Mouse (Mus musculus) embryo, embryonic 9.5 days (tissue): ENCODE results near the gene Mrps9.
A peak's percentile ranks its signal among the peaks of the same experiment; 100 is the strongest.
"Not testable (repeated sequence)": the region's sequence is repeated elsewhere in the genome, so short reads cannot be mapped to it uniquely, and the experiment has no call there.

ENCODE experiments used
- DNase-seq: peaks from one replicate; pipeline ENCODE4 v3.0.0-alpha.2; 2017; ENCODE audit errors: extremely low spot score

The Mrps9 gene

DNA sequence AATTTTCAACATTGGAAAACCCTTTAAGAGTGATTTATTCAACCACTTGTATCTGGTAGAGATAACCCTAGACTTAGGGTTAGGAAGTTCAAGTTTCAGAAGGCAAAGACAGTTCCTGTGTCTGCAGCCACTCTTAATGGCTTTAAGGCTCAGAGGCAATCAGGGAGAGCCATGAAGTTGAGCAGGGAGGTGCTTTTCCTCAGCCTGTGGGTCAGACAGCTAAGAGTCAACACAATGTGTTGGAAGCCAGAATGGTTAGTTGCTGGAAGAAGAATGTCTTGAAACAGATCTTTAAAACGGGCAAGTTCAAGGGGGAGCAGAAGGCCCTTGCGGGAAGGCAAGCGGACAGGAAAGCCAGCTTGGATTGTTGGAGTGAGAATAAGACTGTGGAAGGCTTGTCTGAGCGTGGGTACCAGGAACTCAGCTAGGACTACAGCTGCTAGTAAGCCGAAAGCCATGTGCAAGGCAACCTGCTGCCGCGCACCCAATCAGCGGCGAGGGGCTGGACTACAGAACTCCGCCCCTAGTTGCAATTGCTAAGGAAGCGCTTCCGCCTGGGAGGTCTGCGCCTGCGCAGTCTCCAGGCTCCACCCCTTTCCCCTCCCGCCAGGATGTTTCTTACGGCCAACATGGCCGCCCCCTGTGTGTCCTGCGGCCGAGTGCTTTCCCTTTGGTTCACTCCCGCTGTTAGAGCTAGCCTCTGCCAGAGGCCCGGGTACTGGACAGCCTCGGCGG is at the start of gene Mrps9:
Gene Mrps9, plus strand, starts transcription at position 571 of the 735 bp plus-strand sequence.
- peak; percentile 96 for DNase-seq

DNA sequence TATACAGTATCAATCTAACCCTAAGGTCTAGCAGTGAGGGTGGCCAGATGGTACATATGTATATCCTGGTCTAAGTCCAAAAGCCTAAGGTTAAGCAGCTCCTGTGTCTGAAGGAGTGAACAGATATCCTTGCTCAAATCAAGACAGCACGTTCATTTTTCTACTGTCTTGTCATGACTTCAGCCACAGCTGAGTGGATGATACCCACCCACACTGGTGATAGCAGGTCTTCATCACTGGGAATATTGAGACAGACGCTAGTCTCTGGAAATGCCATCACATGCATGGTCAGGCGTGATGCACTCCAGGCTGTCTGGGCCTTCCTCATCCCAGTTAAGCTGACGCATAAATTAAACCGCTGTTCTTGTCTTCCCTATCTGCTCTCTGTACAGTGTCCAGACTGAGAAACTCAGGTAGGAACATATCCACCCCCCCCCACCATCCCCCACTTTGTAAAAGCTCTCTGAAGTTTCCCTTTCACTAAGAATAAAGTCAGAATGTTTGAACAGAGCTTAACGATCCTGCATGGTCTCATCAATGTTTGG is 37.7 kb upstream of the Mrps9 start:
- DNase-seq: no peak

DNA sequence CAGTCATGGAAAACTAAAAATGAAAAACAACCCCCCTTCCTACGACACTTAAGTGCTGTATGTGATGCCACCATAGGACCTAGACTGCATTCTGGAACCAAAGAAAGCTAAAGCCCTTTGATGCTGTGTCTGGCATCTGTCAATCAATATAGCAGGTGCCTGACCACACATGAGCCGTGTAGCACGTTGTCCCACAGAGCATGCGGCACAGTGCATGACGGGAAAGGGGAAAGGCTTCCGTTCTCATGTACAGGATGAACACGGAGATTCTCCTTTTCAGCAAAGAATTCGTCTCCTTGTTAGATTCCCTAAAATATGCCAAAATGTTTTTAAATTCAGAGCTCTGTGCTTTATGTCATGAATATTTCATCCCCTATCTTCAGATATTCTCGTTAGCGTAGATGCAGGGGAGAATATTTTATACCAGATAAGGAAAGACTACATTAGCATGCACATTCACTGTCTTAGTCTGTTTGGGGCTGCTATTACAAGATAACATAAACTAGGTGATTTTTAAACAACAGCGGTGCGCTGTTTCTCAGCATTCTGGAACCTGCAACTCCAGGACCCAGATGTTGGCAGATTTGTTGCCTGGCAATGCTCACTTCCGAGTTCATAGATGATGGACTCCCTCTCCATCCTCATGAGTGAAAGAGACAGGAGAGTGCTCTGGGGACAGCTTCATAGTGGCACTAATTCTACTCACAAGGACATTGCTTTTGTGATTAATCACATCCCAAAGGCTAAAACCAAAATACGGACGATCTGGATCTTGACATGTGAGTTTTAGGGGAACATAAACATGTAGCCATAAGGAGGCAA is 36.0 kb upstream of the Mrps9 start:
- DNase-seq: no peak

DNA sequence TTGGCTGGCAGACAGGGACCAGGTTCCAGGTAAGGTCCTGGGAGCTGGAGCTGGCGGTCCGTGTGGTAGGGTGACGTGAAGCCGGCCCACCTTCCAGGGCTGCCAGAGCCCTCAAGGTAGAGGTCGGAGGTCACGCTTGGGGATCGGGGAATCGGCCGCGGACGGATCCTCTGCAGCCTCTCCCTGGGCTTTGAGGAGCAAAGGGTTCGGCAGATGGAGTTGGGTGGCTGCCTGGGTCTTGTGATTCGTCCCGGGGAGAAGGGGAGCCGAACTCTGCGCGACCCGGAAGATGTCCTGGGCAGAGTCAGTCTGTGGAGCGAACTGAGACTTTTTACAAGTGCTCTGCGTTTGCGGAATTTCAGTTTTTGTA is 350 bp downstream of the Mrps9 start:
- DNase-seq: no peak

DNA sequence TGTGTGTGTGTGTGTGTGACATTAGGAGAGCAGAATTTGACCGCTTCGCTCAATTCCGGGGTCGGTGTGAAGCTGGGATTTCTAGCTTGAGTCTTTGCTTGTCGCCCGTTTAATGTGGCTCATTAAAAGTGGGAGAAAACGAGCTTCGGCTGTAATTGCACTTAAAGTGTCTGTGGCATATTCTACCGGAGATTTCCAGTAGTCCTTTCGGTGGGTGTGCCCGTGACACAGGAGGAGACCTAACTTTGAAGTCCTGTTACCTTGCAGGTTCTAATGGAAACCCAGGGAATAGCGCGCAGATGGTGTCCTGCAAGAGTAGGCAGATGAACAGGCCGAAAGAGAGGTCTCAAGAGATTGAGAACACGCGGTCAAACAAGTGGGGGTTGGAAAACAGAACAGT is 777 bp downstream of the Mrps9 start:
- peak; percentile 18 for DNase-seq

DNA sequence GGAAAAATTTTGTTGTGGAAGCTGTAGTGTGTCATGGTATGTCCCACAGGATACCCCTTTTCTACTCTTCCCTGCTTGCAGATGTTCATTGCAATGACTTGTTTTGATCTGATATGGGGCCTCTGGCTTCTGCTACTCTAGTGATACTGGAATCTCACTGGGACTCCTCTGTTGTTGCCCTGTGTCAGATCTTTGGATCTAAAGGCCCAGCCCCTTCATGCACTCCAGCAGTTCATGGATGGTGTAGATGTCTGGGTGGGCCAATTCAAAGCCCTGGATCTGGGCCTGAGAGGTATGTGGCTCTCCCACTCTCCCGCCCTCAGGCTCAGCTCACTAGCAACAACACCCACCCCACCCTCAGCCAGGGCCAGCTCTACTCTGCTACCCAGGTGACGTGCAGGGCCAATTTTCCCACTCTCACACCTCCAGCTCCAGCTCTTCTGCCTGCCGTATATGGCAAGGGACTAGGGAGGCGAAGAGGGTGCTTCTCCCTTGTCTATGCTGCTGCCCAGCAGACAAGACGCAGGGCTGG is 13.8 kb downstream of the Mrps9 start:
- DNase-seq: no peak

DNA sequence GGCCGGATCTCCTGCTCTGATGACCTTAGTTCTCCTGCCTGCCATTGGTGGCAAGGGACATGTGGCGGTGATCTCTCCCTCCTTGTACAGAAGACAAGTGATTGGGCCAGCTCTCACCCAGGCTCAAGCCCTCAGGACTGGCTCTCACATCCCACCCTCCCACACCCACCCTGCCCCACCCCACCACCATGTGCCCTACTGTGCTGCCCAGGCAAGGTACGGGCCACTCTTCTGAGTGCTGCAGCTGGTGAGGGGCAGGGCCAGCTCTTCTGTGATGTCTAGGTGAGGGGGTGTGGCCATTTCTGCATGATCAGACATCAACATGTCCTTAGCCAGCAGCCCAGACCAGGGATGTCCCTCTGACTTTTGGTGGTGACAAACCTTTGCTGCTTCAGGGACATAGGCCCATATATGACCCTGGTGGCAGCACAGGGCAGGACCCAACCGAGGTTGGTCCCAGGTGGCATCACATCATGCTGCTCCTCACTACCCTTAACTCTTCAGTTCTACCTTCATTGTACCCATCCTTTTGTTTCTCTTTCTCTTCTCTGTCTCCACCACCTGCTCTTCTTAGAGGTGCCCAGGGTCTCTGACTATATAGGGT is 14.4 kb downstream of the Mrps9 start:
- DNase-seq: no peak

DNA sequence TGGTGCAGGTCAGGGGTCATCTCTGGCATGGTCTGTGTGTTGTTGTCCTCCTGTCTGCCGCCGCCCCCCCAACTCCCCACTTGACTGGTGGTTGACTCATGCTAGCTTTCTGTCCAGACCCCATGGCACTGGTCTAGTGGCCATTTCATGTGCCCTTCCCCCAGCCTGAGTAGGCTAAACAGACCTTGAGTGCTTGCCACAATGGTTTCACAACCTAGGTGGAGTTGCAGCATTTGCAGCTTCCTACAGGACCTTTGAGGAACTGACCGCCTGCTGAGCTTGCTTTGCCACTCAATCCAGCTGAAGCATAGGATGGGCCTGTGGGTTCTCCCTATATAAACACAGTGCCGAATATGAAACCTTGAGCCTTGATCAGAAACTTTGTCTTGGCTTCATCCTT is 15.0 kb downstream of the Mrps9 start:
- DNase-seq: no peak

DNA sequence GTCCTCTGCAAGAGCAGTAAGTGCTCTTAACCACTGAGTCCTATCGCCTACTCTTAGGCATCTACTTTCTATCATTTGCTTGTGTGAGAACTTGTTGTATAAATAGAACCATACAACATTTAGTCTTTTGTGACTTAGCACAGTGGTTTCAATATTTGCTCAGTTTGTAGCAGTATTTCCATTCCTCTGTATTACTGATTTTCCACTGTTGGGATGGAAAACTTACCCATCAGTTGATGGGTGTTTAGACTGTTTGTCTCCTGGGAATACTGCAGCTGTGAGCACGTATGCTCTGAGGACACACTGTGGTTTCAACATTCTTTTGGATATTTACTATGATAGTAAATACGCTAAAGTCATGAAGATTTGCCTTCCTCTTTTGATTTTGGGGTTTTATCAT is 16.2 kb downstream of the Mrps9 start:
- DNase-seq: no peak

DNA sequence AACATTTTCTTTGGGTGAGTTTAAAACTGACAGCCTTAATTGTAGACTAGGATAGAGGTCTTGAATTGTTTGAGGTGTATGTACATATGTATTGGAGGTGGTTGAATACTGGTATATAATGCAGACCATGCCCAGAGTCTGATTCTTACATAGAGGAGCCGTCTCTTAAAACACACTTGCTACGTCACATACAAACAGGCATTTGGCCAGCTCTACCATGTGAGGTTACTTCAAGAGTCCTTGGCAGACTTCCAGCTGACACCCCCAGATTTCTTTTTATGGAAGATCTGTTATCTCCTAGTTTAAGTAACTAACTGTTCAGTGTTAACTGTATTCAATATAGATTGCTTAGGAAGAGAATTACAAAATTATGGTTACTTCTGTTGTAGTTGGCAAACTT is 23.1 kb downstream of the Mrps9 start:
- no peak for DNase-seq

DNA sequence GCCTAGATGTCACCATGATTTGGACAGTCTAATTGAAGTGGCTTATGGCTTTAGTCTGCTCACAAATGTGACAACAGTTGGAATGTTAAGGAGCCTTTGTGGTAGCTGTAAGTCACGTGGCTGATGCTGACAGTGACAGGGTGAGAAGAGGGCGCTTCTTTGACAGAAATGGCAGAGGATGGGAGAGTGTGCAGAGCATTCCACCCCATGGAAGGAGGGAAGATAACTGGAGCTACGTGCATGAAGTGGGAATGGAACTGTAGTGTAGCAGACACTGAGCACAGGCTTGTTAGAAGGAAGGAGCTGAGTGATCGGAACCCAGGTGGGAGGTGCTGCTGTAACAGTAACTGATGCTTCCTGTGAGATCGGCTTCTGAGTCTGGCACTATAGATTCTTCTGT is 24.2 kb downstream of the Mrps9 start:
- no peak for DNase-seq

DNA sequence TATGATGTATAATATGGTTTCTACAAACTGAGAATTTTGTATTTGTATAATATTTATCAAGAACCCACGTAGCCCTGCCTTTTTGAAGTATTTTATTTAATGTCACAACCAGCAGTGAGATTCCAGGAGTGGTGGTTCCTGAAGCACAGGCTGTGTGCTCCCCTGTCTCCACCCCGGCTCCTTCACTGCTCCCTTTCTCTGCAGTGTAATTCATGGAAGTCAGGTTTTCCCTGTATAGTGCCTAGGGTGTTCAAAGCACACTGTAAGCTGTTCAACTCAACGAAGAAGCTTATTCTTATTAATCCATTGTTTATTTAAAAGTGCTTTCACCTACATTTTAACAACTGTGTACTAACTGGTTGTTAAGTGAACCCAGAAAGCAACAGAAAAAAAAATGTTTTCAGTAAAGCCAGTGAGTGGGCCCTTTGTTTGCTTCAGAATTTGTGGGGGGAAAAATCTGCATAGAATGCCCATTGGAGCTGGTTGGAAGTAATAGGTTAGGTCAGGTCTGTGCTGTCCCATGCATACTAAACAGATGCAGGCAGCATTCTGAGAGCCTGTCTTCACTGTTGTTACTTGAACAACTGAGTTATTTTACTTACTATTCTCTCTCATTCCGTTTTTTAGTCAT is 25.5 kb downstream of the Mrps9 start:
- no peak for DNase-seq

DNA sequence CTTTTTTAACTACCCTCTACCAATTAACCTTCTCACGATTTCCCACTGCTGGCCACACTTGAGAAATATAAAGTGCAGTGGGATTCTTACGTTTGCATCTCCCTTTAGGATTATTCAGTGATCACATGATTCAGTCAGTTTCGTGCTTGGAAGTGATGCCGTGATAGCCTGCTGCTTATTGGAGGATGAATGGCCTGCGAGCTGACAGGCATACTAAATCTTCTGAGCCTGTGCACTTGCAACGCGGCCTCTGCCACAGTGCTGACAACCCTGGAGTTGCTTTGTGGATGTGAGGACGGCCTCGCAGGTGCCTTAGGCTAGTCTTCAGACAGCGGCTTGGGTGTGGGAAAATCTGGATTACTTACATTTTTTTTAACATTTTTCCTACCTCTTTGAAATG is 26.2 kb downstream of the Mrps9 start:
- DNase-seq: no peak

DNA sequence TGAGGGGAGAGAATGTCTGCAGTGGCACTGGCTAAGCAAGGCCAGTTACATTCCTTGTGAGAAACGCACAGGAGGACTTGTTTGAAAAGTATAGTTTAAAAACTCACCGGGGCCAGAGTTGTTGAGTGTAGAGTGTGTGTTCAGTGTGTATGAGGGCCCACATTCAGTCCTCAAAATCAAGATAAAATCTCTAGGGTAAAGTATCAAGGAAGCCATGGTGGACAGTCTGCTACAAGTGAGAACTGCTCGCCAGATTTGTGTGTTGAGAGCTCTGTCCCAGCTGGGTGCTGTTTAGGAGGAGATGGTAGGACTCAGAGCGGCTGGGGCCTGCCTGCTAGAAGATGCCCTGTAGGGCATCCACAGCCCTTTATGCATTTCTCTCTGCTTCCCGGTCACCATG is 27.8 kb downstream of the Mrps9 start:
- DNase-seq: no peak

DNA sequence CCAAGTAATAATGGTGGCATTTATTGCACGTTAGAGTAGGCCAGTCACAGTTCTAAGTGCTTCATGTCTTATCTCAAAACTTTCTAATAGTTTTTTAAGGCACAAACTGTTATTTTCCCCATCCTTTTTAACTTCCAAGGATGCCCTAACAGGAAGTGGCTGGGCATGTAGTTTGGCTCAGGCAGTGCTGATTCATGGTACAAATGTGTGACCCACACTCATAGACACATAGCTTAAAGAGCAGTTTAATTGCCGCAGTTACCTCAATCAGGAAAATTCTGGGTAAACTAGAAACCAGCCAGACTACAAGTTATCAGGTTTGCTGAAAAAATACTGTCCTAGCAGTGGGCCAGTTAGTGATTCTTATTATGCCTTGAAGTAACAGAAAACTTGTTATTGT is 31.2 kb downstream of the Mrps9 start:
- no peak for DNase-seq

DNA sequence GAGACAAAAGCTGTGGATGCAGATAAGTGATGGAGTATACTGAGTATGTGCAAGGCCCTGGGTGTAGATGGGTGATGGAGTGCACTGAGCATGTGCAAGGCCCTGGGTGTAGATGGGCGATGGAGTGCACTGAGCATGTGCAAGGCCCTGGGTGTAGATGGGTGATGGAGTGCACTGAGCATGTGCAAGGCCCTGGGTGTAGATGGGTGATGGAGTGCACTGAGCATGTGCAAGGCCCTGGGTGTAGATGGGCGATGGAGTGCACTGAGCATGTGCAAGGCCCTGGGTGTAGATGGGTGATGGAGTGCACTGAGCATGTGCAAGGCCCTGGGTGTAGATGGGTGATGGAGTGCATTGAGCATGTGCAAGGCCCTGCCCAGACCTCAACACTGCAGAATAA is 32.4 kb downstream of the Mrps9 start:
- not testable (repeated sequence) for DNase-seq

DNA sequence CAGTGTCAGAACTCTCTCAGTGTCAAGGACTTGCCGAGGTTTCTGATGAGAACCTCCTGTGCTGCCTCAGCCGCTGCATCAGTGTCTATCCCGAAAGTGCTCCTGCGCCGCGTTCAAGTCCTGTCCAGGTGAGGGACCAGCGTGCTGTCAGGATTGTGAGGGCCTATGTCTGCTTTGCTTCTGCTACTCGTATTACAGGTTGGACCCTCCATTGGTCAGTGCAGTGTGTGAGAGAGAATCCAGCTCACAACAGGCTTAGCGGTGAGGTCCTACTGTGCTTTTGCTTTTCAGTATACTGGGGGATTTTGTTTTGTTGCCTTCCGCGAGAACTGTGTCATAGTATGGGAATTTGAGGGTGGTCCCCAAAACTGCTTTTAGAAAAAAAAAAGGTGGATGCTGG is 36.8 kb downstream of the Mrps9 start:
- DNase-seq: no peak

DNA sequence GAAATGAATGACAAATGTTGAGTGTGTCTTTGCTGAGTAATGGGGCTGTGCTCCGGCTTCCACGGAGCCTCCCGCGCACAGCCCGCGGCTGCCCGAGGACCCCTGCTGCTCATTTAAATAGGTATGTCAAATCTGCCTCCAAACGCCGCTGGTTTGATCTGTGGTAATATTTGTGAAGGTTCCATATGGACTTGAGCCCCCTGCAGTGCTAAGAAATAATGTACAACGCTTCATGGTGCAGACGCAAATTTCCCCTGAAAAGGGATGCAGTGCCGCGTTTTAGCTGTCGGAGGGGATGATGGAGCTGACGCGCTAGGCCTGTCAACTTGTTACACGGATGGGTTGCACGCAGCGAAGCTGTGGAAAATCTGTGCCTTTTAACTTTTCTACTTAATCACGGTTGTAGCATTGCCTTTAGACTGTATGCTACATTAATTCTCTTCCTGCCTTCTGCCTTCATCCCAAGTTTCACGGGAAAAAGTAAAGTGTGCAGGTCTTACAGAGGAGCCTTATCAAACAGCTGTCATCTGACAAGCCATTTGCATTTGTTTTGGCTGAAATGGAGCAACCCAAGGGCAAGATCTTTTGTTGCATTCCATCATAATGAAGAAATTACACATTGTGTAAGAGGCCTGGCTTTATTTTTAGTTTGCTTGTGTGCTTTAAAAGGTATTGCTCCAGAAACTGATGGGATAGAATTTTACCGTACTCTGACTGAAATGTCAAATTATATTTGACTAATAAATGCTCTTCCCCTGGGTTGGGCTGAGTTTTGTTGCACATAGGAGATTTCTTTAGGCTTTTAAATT is 37.7 kb downstream of the Mrps9 start:
- no peak for DNase-seq

DNA sequence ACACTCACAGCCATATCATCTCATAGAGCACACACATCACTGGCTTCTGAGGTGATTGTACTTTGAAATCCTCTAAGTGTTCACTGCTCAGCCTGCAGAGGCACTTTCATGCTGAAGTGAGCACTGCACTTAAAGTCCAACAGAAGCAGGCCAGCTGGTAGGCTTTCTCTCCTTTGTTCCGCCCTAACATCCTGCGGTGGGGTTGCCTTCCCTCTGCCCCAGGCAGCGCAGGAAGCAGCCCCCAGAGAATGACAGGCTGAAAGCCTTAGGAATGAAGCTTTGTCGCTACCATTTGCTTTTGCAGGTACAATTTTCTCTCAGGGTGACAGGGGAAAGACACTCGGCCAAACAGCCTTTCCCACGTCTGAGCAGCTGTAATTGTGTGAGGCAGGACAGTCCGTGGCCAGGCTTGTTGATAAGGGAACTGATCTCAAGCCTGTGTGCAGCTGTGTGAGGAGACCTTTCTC is 38.4 kb downstream of the Mrps9 start:
- DNase-seq: no peak

DNA sequence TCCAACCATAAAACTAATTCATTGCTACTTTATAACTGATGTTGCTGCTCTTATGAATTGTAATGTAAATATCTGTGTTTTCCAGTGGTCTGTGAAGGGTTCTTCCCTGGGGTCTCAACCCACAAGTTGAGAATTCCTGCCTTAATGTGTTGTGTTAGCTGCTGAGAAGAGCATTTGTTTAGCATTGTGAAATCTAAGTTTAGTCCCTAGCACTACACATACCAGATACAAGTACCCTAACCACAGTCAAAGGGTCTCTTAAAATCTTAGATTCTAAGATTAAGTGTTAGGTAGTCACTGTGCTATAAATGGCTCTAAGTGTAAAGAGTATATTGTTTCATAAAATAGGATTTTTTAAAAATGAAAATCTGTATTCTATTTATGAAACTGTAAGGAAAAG is 43.7 kb downstream of the Mrps9 start:
- DNase-seq: no peak

DNA sequence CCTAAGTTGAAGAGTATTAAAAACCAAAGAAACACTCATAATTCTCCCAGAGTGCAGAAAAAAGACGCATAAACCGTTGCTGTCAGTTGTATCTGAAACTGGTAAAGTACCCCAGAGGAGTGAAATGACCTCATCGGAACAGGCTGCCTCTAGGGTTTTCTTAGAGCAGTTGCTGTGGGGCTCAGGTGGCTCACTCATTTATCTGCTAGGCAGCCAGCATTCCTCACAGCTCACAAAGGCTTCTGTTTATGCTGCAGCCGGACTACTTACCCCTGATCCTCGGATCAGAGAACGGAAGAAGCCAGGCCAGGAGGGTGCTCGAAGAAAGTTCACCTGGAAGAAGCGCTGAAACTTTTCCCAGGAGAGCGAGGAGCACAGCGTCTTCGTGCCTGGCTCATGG is 54.1 kb downstream of the Mrps9 start:
- DNase-seq: no peak
